Mouse (Mus musculus): ENCODE results near the gene Akap13. TPM values are rescaled to one million over a fixed set of nuclear protein-coding genes. Genes with fewer than 3 reads are reported as not detected.

Gene Akap13
- total and polyA plus RNA-seq, 2 experiments = 8.5 to 92.1 TPM

DNA sequence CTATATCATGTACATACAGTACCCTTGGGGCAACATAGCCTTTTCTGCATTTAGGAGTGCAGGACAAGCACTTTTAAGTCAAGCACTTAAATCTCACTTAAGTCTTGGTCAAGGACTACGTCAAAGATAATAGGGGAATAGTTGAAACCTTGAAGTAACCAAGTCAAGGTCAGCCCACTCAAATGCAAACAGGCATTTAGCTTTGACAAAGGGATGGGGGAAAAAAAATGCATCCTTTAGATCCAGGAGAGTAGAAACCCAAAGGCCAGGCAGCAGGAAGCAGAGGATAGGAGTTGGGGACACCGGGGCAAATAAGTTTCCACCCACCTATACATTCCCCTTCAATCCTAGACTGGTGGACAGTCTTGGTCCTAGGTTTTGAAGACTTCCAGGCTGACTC, 322.7 kb downstream of the Akap13 start:
- no peaks in the 10 kb centered on the region for H3K79me2 ChIP-seq (ENCODE audit: control insufficient read depth, insufficient read depth, low read length)
- peaks cover 2% of the 10 kb centered on the region; the same call in 1 of the 2 replicates for H3K4me1 ChIP-seq (ENCODE audit: control insufficient read depth, insufficient read depth, low read length)
- WGBS = 95% methylated on average over 2 of the region's 2 CpGs
- H3K9ac ChIP-seq (ENCODE audit: low read depth, low read length) = no peak overlapping the region
- H3K27ac ChIP-seq (replicated peaks; ENCODE audit: insufficient read depth, low read depth, low read length) = no peak overlapping the region
- DNase-seq (ENCODE audit: extremely low read depth, low read depth, low spot score) = no peak
- no peak overlapping the region for H3K4me3 ChIP-seq (ENCODE audit: insufficient read depth, low read depth, low read length)
- TF ChIP-seq POLR2A (IDR thresholded peaks at IDR 0.05; ENCODE audit: extremely low read depth, insufficient read depth, low read length) (no peak), CTCF (IDR thresholded peaks at IDR 0.05; ENCODE audit: low read depth, low read length) (no peak)
- peaks cover 3% of the 10 kb centered on the region; the same call in 1 of the 2 replicates for H3K36me3 ChIP-seq (ENCODE audit: control insufficient read depth, insufficient read depth, low read length)
- H3K27me3 ChIP-seq (ENCODE audit: control insufficient read depth, insufficient read depth, low read length) = no peaks in the 10 kb centered on the region

DNA sequence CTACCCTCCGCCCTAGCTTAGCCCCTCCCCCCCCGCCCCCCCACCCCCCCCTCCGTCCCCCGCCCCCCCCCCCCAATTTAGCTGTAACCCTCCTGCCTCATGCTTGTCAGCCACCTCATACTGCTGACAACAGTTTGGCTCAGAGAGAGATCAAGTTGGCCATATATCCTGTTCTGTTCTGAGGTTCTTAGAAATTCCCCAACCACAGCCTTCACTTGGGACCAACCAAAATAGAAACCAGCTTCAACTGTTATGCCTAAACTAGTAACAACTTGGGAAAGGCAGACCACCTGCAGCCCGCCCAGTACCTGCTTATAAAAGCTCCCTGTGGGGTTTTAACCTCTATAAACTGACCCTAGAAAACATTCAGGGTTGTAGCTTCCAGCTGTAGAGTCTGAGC, 325.5 kb downstream of the Akap13 start:
- Histone ChIP-seq H3K36me3 (ENCODE audit: control insufficient read depth, insufficient read depth, low read length) (peaks cover 3% of the 10 kb centered on the region; the same call in 1 of the 2 replicates), H3K4me1 (ENCODE audit: control insufficient read depth, insufficient read depth, low read length) (peaks cover 2% of the 10 kb centered on the region; the same call in 1 of the 2 replicates), H3K27ac (replicated peaks; ENCODE audit: insufficient read depth, low read depth, low read length) (no peak overlapping the region), H3K9ac (ENCODE audit: low read depth, low read length) (no peak overlapping the region), H3K79me2 (ENCODE audit: control insufficient read depth, insufficient read depth, low read length) (no peaks in the 10 kb centered on the region), H3K4me3 (ENCODE audit: insufficient read depth, low read depth, low read length) (no peak overlapping the region), H3K27me3 (ENCODE audit: control insufficient read depth, insufficient read depth, low read length) (no peaks in the 10 kb centered on the region)
- DNase-seq (ENCODE audit: extremely low read depth, low read depth, low spot score) = no peak
- WGBS = 52% methylated on average over 3 of the region's 5 CpGs
- TF ChIP-seq CTCF (IDR thresholded peaks at IDR 0.05; ENCODE audit: low read depth, low read length) = no peak
- TF ChIP-seq POLR2A (IDR thresholded peaks at IDR 0.05; ENCODE audit: extremely low read depth, insufficient read depth, low read length) = no peak

DNA sequence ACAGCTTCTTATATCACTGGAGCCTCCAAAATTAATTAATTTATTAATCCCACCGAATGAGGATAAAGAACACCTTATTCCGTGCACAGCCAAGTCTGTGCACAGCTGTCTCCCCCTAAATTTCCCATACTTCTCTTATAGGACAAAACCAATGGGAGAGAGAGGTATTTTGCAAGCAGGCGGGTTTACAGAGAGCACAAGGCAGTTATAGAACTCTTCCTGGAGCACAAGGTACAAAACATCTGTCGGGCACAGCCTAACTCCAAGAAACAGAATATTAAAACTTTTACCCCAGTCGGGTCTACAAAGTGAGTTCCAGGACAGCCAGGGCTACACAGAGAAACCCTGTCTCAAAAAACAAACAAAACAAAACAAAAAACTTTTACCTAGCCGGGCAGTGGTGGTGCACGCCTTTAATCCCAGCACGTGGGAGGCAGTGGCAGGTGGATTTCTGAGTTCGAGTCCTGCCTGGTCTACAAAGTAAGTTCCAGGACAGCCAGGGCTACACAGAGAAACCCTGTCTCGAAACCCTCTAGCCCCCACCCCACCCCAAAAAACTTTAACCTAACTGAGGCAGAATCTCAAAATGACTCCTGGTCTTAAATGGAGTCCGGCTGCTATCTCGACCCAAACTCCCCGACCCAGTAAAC, 326.1 kb downstream of the Akap13 start:
- Histone ChIP-seq H3K27me3 (ENCODE audit: control insufficient read depth, insufficient read depth, low read length) (no peaks in the 10 kb centered on the region), H3K79me2 (ENCODE audit: control insufficient read depth, insufficient read depth, low read length) (no peaks in the 10 kb centered on the region), H3K9ac (ENCODE audit: low read depth, low read length) (peak overlapping the region; percentile 79), H3K27ac (replicated peaks; ENCODE audit: insufficient read depth, low read depth, low read length) (no peak overlapping the region), H3K36me3 (ENCODE audit: control insufficient read depth, insufficient read depth, low read length) (peaks cover 2% of the 10 kb centered on the region; the same call in 1 of the 2 replicates), H3K4me1 (ENCODE audit: control insufficient read depth, insufficient read depth, low read length) (peaks cover 2% of the 10 kb centered on the region; the same call in 1 of the 2 replicates), H3K4me3 (ENCODE audit: insufficient read depth, low read depth, low read length) (peak overlapping the region; percentile 75)
- TF ChIP-seq POLR2A (IDR thresholded peaks at IDR 0.05; ENCODE audit: extremely low read depth, insufficient read depth, low read length) (no peak), CTCF (IDR thresholded peaks at IDR 0.05; ENCODE audit: low read depth, low read length) (no peak)
- DNase-seq (ENCODE audit: extremely low read depth, low read depth, low spot score) = no peak
- WGBS = 12% methylated on average over 13 of the region's 13 CpGs

DNA sequence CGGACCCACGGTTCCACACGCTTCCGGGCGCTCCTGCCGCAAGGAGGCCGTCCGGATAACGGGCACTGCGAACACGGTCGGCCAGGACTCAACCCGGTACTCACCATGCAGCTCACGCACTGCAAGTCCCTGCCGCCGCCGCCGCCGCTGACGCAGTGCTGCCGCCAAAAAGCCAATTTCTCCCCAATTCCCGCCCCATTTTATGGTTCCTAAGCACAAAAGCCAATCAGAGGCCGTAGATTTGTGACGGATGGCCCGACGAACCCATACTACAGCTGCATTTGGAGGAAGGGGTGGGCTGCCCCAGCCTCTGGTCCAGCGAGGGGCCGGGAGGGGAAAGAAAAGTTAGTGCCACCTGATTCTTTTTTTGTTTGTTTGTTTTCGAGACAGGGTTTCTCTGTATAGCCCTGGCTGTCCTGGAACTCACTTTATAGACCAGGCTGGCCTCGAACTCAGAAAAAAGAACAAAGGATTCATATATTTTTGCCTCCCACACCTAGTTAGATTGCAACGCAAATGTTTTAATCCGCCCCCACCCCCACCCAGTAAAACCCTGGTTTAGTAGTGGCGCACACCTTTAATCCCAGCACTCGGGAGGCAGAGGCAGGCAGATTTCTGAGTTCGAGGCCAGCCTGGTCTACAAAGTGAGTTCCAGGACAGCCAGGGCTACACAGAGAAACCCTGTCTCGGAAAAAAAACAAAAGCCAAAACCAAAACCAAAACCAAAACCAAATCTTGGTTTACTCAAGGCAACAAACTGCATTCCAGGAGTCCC, 326.8 kb downstream of the Akap13 start:
- H3K79me2 ChIP-seq (ENCODE audit: control insufficient read depth, insufficient read depth, low read length) = no peaks in the 10 kb centered on the region
- WGBS = 6% methylated on average over 36 of the region's 36 CpGs
- peak; percentile 69 for DNase-seq (ENCODE audit: extremely low read depth, low read depth, low spot score)
- H3K9ac ChIP-seq (ENCODE audit: low read depth, low read length) = peak overlapping the region; percentile 79
- no peaks in the 10 kb centered on the region for H3K27me3 ChIP-seq (ENCODE audit: control insufficient read depth, insufficient read depth, low read length)
- H3K36me3 ChIP-seq (ENCODE audit: control insufficient read depth, insufficient read depth, low read length) = no peaks in the 10 kb centered on the region
- TF ChIP-seq POLR2A (IDR thresholded peaks at IDR 0.05; ENCODE audit: extremely low read depth, insufficient read depth, low read length) (0 out of 2 replicates have a peak, but pooled peaks have one; percentile 49), CTCF (IDR thresholded peaks at IDR 0.05; ENCODE audit: low read depth, low read length) (no peak)
- peaks cover 2% of the 10 kb centered on the region; the same call in 1 of the 2 replicates for H3K4me1 ChIP-seq (ENCODE audit: control insufficient read depth, insufficient read depth, low read length)
- peak overlapping the region; percentile 75 for H3K4me3 ChIP-seq (ENCODE audit: insufficient read depth, low read depth, low read length)
- H3K27ac ChIP-seq (replicated peaks; ENCODE audit: insufficient read depth, low read depth, low read length) = peak overlapping the region; percentile 36

DNA sequence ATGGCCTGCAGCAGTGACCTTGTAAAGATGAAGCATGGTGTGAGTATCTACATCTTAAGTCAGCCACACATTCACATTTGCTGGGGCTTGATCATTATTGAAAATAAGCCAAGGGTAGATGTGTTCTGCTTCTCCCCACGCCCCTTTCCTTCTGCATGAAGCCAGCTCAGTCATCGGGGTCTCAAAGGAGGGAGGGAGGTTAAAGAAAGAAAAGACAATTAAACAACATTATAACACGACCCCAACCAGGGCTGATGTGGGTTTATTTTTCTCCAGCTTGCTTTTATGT, 327.3 kb downstream of the Akap13 start:
- no peaks in the 10 kb centered on the region for H3K27me3 ChIP-seq (ENCODE audit: control insufficient read depth, insufficient read depth, low read length)
- H3K9ac ChIP-seq (ENCODE audit: low read depth, low read length) = no peak overlapping the region
- H3K79me2 ChIP-seq (ENCODE audit: control insufficient read depth, insufficient read depth, low read length) = no peaks in the 10 kb centered on the region
- no peak overlapping the region for H3K4me3 ChIP-seq (ENCODE audit: insufficient read depth, low read depth, low read length)
- no peaks in the 10 kb centered on the region for H3K36me3 ChIP-seq (ENCODE audit: control insufficient read depth, insufficient read depth, low read length)
- H3K27ac ChIP-seq (replicated peaks; ENCODE audit: insufficient read depth, low read depth, low read length) = peak overlapping the region; percentile 36
- 67% methylated on average over 3 of the region's 3 CpGs for WGBS
- H3K4me1 ChIP-seq (ENCODE audit: control insufficient read depth, insufficient read depth, low read length) = peaks cover 2% of the 10 kb centered on the region; the same call in 1 of the 2 replicates
- TF ChIP-seq POLR2A (IDR thresholded peaks at IDR 0.05; ENCODE audit: extremely low read depth, insufficient read depth, low read length) (no peak), CTCF (IDR thresholded peaks at IDR 0.05; ENCODE audit: low read depth, low read length) (no peak)
- DNase-seq (ENCODE audit: extremely low read depth, low read depth, low spot score) = no peak
